ENCODE assay signal across 19 mouse cellular contexts in the genomic region with DNA sequence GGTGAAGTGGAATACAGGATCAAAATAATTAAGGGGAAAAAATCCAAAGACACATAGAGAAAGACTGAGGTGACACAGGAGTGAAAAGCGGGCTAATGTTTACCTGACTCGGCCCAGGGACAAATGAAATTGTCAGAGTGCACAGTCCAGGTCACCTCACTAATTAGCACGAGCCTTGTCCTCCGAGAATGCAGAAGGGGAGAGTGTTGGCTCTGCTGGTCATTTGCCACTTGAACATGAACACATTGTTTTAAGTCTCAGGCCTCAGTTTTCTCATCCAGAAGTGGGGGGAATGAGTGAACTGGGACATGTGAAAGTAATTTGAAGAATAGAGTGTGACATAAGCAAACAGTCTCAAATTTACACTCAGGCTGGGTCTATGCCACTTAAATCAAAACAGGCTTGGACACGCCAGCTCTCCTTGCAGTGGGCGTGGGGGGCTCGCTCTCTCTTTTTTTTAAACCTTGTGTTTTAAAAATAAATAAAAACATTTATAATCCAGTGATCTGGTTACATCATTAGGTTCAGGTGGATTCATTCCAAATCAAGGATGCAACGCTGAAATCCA. TPM values are rescaled to one million over a fixed set of nuclear protein-coding genes. Genes with fewer than 3 reads are reported as not detected.
DNase-seq lines count a peak whose midpoint lies in the region; ATAC-seq and TF ChIP-seq lines count a peak whose summit lies in the region.
"Had no signal": no experiment of that assay in that cellular context is flagged by ENCODE, and none has a peak within 500 bp of the region (broad histone marks: within the 10 kb centered on the region; RNA-seq: fewer than 3 reads in every experiment).

No protein-coding gene starts in this region.

- H3K9me3 ChIP-seq in liver, embryonic 12.5 days (replicated peaks) = no peaks in the 10 kb centered on the region
- H3K9me3 ChIP-seq: forebrain, embryonic 13.5 days; hindbrain, embryonic 15.5 days; stomach, embryonic 15.5 days had no signal

- TF ChIP-seq CTCF in liver, adult 2 months (IDR thresholded peaks at IDR 0.05; ENCODE audit: low read depth, low read length) = no peak

- peak; percentile 37; the same call in 1 of the 2 replicates for ATAC-seq in liver, embryonic 12.5 days
- ATAC-seq in granulocyte monocyte progenitor cell, adult 5-6 weeks (replicated peaks; ENCODE audit: poor library complexity, severe bottlenecking) = no peak
- ATAC-seq: forebrain, embryonic 13.5 days had no signal

- no peaks in the 10 kb centered on the region for H3K27me3 ChIP-seq in liver, adult 2 months (ENCODE audit: control insufficient read depth, insufficient read depth, low read length)
- H3K27me3 ChIP-seq in liver, embryonic 12.5 days (replicated peaks) = no peaks in the 10 kb centered on the region
- H3K27me3 ChIP-seq: forebrain, embryonic 13.5 days; hindbrain, embryonic 15.5 days; stomach, embryonic 15.5 days had no signal

- TF ChIP-seq POLR2A in liver, adult 2 months (IDR thresholded peaks at IDR 0.05; ENCODE audit: extremely low read depth, insufficient read depth, low read length) = no peak

- H3K79me2 ChIP-seq in liver, adult 2 months (ENCODE audit: control insufficient read depth, insufficient read depth, low read length) = no peaks in the 10 kb centered on the region

- H3K4me1 ChIP-seq in liver, adult 2 months (ENCODE audit: control insufficient read depth, insufficient read depth, low read length) = peaks cover 2% of the 10 kb centered on the region; the same call in 1 of the 2 replicates
- 0 out of 2 replicates have a peak, but pooled peaks cover 8% of the 10 kb centered on the region for H3K4me1 ChIP-seq in liver, embryonic 12.5 days
- H3K4me1 ChIP-seq: forebrain, embryonic 13.5 days; hindbrain, embryonic 15.5 days had no signal

- H3K27ac ChIP-seq in liver, adult 2 months (replicated peaks; ENCODE audit: insufficient read depth, low read depth, low read length) = 0 out of 2 replicates have a peak overlapping the region, but pooled peaks have one; percentile 23
- no peak overlapping the region for H3K27ac ChIP-seq in liver, embryonic 12.5 days
- H3K27ac ChIP-seq: forebrain, embryonic 13.5 days; hindbrain, embryonic 15.5 days; stomach, embryonic 15.5 days had no signal

- DNase-seq in liver, adult 2 months (ENCODE audit: extremely low read depth, low read depth, low spot score) = peak; percentile 82
- no peak for DNase-seq in liver
- peak; percentile 89 for DNase-seq in kidney, adult 9 months
- DNase-seq in ovary, postnatal 14 days (ENCODE audit: low spot score) = no peak
- no peak for DNase-seq in left cerebral cortex, adult 8-10 months (ENCODE audit: low spot score in 2 of 2)
- DNase-seq: cerebellum, adult 11 months; cerebellum, postnatal 36 days; heart, adult 18-20 months; heart, postnatal 14 days; lung, adult 2 months; lung, postnatal 4 days; midbrain, embryonic 14.5 days; right cerebral cortex, adult 18-20 months; spleen, adult 18-20 months had no signal

- H3K36me3 ChIP-seq in liver, adult 2 months (ENCODE audit: control insufficient read depth, insufficient read depth, low read length) = no peaks in the 10 kb centered on the region
- no peaks in the 10 kb centered on the region for H3K36me3 ChIP-seq in liver, embryonic 12.5 days
- H3K36me3 ChIP-seq: hindbrain, embryonic 15.5 days; stomach, embryonic 15.5 days had no signal

- WGBS in liver, adult 2 months = 39% methylated on average over 8 of the region's 8 CpGs
- WGBS in liver, embryonic 12.5 days (ENCODE audit: insufficient replicate concordance) = 64% methylated on average over 8 of the region's 8 CpGs

- no peak overlapping the region for H3K4me2 ChIP-seq in liver, embryonic 12.5 days
- H3K4me2 ChIP-seq: forebrain, embryonic 13.5 days; hindbrain, embryonic 15.5 days; stomach, embryonic 15.5 days had no signal

- no peak overlapping the region for H3K4me3 ChIP-seq in liver, adult 2 months (ENCODE audit: insufficient read depth, low read depth, low read length)
- no peak overlapping the region for H3K4me3 ChIP-seq in liver, embryonic 12.5 days
- H3K4me3 ChIP-seq: forebrain, embryonic 13.5 days; hindbrain, embryonic 15.5 days; stomach, embryonic 15.5 days had no signal

- no peak overlapping the region for H3K9ac ChIP-seq in liver, adult 2 months (ENCODE audit: low read depth, low read length)
- H3K9ac ChIP-seq in liver, embryonic 12.5 days = no peak overlapping the region
- H3K9ac ChIP-seq: forebrain, embryonic 13.5 days; hindbrain, embryonic 15.5 days; stomach, embryonic 15.5 days had no signal

RNA-seq across cellular contexts. Expression of gene Fzd4, which starts 19.6 kb away (rescaled TPM):
- 11.5 and 12.1 TPM in 2 replicates for total RNA-seq in liver, adult 2 months (2014; rRNA removed)
- 4.8 and 6.3 TPM in 2 replicates for polyA plus RNA-seq in liver, adult 2 months (2012; rRNA removed)
- 3.5 and 4.5 TPM in 2 replicates for polyA plus RNA-seq in liver, embryonic 12.5 days (2016; fragmentation: Nextera tagmentation; extraction: Ambion mirVana)
- total RNA-seq in left cerebral cortex, adult 8-10 months (2022) = 1 to 10 TPM; 6.1 to 7.8 (median 7.1) TPM
- 0.34 and 2.4 TPM in 2 replicates for total RNA-seq in granulocyte monocyte progenitor cell, adult 5-6 weeks (2014; fragmentation: Nextera tagmentation)
- total RNA-seq in granulocyte monocyte progenitor cell, adult 5-6 weeks (2017) = 0.78 and 1.1 TPM in 2 replicates

RNA-seq across cellular contexts. Expression of gene Tmem135, which starts 19.8 kb away (rescaled TPM):
- total RNA-seq in liver, adult 2 months (2014; rRNA removed) = 60.4 and 60.5 TPM in 2 replicates
- 101 and 108 TPM in 2 replicates for polyA plus RNA-seq in liver, adult 2 months (2012; rRNA removed)
- polyA plus RNA-seq in liver, embryonic 12.5 days (2016; fragmentation: Nextera tagmentation; extraction: Ambion mirVana) = 16.0 and 16.7 TPM in 2 replicates
- 10 to 100 TPM; 54.1 to 58.9 (median 56.9) TPM for total RNA-seq in left cerebral cortex, adult 8-10 months (2022)
- 21.5 and 23.1 TPM in 2 replicates for total RNA-seq in granulocyte monocyte progenitor cell, adult 5-6 weeks (2014; fragmentation: Nextera tagmentation)
- total RNA-seq in granulocyte monocyte progenitor cell, adult 5-6 weeks (2017) = 18.1 and 18.9 TPM in 2 replicates

Comparison
In these comparisons a context has a peak if more than half of its experiments do, and no peak if none do; other contexts are left out.
1. DNase-seq: peak in liver, adult 2 months (single experiment) and kidney, adult 9 months (single experiment); none in liver (single experiment), ovary, postnatal 14 days (single experiment) and left cerebral cortex, adult 8-10 months (0 of 2).